Mouse (Mus musculus): Measurements from ENCODE around the gene Tmem62. TPM values are rescaled to one million over a fixed set of nuclear protein-coding genes. Genes with fewer than 3 reads are reported as not detected.
"Not testable (repeated sequence)": the region's sequence is repeated elsewhere in the genome, so short reads cannot be mapped to it uniquely, and the experiment has no call there.

Tmem62 gene
- total RNA-seq (2021) = 10 to 100 TPM; 21.8 to 27.5 TPM

DNA sequence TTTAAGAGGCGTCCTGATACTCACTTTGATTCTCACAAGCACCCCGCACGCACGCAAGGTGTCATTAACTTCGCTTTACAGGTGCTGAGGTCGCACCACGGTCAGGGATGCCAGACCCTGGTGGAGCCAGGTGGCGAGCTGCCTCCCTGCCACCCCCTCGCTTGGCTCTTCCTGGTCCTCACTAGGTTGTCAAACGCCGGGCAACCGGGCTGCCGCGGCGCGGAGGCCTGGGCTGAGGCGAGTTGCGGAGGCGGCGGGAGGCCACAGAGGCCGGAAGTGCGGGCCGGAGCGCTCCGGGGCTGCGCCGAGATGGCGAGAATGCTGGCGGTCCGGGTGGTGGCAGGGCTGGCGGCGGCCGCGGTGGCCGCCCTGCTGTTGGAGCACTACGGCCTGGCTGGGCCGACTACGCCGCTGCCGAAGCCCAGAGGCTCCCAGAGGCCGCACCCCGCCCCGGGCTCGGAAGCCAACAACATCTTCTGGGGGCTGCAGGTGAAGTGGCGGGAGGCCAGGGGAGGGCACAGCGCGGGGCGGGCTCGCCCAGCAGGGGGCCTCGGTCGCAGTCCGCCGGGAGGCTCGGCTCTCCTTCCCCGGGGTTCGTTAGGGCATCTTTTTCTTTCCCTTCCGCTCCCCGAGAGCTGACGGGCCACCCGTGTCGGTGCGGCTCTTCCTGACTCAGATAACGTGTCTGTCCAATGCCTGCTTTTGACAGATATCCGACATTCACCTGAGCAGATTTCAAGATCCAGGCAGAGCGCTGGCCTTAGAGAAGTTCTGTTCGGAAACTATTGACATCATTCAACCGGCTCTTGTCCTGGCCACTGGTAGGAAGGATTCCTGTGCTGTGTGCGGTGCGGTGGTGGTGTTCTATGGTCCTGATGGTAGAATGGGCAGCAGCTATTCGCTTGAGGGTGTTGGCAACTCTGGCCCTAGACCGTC is at the start of gene Tmem62:
Tmem62 (plus strand) TSS at position 28 of the 936 bp plus-strand sequence.
- DNase-seq (ENCODE audit: extremely low spot score in 1 of 2, low spot score in 1 of 2) = peak; percentile 50 to 60

DNA sequence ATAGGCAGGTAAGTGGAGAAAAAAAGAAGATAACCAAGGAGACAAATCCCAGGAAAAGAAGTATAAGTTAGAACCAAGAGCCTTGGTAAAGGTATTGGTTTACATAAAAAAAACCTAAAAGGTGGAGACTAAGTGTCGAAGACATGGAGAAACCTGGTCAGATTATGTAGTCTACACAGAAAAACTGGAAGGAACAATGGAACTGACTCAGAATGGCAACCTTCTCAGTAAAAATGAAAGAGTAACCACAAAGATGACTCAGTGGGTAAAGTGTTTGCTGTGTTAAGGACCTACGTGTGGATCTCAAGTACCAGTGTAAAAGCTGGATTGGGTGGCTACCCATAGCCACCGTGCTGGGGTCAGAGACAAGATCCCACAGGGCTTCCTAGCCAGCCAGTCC is 43.8 kb upstream of the Tmem62 start:
- no peak for DNase-seq (ENCODE audit: extremely low spot score in 1 of 2, low spot score in 1 of 2)

DNA sequence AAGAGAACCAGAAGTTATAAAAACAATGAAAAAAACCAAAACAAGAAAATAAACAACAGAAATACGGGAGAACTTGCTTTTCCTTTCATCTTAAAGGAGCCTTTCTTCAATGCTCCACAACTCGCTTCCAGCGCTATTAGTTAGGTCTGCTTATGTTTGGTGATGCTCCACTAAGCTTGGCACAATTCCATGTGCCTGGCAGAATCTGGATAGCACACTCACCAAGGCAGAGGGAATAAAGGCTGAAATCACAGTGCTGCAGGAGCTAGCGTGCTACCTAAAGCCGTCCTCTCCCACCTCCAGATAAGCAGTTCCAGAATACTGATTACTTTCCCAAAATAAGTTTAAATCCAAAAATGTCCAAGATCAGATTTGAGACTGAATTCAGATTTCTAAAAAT is 25.6 kb upstream of the Tmem62 start:
- no peak for DNase-seq (ENCODE audit: extremely low spot score in 1 of 2, low spot score in 1 of 2)

DNA sequence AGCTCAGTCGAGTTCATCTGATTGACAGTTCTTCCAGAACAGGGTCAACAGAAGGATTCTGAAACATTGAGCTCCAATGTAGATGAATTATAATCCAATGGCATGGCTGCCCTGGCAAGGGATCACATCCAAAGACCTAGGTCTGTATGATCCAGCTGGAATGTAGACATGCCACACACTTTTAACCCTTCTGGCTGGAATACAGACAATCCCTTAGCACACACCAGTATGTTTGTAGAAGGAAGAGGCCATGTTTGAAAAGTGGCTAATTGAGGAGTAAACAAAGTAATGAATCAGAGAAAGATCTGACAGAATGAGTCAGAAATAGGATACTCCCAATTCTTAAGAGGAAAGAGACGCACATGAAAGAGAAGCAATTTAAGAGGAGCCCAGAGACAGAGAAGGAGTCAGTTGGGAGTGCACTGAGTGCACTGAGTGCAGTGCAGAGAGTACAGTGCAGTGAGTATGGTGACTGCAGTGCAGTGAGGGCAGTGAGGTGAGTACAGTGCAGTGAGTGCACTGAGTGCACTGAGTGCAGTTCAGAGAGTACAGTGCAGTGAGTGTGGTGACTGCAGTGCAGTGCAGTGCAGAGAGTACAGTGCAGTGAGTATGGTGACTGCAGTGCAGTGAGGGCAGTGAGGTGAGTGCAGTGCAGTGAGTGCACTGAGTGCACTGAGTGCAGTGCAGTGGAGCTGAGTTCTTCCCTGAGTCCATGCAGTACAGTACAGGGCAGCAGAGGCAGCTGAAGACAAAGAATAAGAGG is 24.5 kb upstream of the Tmem62 start:
- no peak for DNase-seq (ENCODE audit: extremely low spot score in 1 of 2, low spot score in 1 of 2)

DNA sequence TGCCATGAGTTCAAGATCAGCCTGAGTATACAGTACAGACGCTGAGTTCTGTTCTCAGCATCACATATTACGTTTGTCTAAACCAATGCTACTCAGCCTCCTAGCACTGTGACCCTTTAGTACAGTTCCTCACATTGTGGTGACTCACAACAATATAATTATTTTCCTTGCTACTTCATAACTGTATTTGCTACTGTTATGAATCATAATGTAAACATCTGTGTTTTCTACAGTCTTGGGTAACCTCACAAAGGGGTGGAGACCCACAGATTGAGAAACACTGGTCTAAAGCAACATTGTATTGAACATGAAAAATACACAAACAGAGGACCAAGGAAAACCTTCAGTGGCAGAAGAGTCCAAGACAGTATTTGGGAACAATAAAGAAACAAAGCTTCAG is 17.5 kb upstream of the Tmem62 start:
- no peak for DNase-seq (ENCODE audit: extremely low spot score in 1 of 2, low spot score in 1 of 2)

DNA sequence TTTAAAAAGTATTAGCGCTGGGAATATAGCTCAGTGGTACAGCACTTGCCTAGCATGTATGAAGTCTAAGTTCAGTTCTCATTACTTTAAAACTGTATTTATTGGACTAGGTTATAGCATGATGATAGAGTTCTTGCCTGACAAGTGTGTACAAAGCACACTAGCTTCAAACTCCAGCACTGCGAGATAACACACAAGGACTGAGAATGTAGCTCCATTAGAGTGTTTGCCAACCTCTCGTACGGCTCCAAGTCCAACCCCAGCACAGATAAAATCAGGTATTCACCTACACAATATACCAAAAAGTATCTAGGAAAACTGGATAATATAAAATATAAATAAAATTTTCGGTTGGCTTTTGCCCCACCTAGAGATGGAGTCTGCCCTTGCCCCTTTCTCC is 17.0 kb upstream of the Tmem62 start:
- no peak for DNase-seq (ENCODE audit: extremely low spot score in 1 of 2, low spot score in 1 of 2)

DNA sequence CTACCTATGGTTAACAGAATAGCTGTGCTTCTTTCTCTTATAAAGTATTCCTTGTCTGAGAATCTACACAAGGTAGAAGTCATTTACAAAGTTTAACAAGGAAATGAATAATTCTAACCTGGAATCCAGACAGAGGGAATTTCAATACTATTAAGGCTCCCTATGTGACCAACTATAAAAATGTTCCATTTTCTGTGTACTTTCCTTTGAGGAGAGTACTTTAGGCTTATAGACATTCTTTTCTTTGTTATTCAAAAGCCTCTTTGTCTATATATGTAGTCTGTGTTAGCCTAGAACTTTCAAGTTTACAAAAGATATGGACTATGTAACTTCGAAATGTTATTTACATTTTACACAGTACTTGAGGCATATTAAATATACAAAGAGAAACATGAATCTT is 16.6 kb upstream of the Tmem62 start:
- DNase-seq (ENCODE audit: extremely low spot score in 1 of 2, low spot score in 1 of 2) = no peak

DNA sequence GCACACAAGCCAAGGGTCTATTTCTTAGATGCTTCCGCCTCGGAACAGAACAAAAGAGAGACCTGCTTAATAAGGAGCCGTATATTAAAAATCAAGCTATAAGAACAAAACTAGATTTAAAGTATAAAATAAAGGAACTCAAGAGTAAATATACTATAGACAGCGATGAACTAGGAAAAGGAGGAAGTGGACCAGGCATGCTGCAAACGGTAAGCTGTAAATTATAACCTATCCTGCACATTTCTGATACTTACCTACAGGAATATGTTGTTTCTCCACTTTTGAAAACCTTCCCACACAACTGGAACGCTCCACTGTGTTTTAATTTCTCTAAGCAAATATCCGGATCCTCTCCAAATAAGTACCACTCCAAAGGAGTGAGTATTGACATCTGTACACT is 13.7 kb upstream of the Tmem62 start:
- DNase-seq (ENCODE audit: extremely low spot score in 1 of 2, low spot score in 1 of 2) = no peak

DNA sequence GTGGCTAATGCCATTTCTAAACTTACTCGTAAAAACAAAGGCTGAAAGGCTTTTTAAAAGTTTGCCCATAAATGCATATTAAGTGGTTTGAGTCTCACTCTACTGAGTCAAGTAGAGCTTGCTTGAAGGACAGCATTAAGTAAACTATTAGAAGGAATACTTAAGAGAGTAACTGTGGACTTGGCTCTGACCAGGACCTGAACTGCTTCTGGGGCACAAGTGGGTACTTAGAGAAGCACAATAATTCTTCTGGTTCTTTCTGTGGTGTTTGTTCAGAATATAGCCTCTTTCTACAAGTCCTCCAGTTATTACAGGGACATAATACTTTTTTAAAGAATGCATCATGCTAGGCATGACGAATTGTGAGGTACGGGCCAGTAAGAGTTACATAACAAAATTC is 11.3 kb upstream of the Tmem62 start:
- DNase-seq (ENCODE audit: extremely low spot score in 1 of 2, low spot score in 1 of 2) = no peak

DNA sequence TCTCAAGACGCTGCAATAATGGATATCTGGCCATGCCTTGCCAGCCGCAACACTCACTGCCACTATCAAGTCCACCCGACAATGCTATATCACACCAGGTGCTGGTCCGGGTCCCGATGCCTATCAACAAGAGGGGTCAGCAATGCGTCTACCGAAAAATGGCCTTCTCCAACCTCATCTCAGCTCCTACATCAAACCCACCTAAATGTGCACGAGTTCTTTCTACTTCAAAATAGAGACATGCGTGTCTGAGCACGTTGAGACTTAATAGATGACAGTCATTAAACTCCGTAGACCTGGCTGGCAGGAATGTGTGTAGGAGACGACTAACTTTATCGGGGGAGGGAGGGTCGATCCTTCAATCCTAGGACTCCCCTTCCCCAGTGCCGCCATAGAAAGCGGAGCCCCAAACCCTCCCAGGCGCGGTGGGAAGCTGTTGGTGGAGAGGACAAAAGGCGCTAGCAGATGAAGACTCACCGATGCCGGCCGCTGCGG is 6.7 kb upstream of the Tmem62 start:
- no peak for DNase-seq (ENCODE audit: extremely low spot score in 1 of 2, low spot score in 1 of 2)

DNA sequence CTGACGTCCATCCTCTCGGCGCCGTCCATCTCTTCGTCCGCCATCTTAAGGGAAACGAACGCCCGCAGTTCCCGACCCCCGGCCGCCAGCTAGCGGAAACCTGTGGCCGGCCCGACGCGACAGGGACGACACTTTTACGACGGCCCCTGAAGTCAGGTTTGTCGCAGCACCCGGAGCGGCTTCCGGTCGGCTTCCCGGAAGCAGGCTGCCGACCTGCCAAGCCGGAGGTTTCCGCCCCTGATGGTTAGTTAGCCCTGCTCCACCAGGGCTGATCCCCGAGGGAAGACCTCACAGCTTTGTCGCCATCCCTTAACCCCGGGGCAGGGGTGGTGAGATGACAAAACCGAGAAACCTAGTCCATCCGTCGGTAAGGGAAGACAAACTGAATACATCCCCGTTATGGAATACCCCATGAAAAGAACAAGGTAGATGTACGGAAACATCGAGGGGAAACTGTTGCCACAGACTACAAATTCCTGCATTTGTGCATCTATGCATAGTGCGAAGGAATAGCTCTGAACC is 6.2 kb upstream of the Tmem62 start, which contains the start of gene Ubr1:
Ubr1 (minus strand) TSS at position 157 of the 522 bp plus-strand sequence.
- peak; percentile 67 to 68 for DNase-seq (ENCODE audit: extremely low spot score in 1 of 2, low spot score in 1 of 2)

DNA sequence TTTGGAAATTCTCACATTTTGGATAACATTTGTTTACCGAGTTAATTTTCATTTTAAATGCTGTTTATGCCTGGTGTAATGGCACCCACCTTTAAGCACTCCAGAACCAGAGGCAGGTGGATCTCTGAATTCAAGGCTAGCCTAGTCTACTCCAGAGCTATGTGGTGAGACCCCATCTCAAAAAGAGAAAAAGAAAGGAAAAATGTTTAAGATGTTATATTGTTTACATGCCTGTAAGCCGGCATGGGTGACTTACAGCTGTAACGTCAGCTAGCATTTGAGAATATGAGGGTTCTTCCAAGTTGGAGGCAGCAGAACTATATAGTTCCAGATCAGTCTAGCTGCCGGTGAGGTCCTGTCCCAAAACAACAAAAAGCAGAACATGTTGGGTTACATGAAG is 5.1 kb upstream of the Tmem62 start:
- DNase-seq (ENCODE audit: extremely low spot score in 1 of 2, low spot score in 1 of 2) = no peak

DNA sequence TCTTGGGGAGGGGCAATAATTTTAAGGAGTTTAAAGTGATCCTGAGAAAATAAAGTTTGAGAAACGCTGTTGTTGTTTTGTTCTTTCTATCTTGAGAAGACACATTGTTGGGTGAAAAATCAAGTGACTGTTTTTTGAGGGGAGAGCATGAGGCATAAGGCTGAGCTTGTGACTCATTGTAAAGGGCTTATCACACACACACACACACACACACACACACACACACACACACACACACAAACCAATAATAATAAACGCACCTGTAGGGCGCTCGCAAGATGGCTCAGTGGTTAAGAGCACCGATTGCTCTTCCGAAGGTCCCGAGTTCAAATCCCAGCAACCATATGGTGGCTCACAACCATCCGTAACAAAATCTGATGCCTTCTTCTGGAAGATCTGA is 4.6 kb upstream of the Tmem62 start:
- not testable (repeated sequence) for DNase-seq (ENCODE audit: extremely low spot score in 1 of 2, low spot score in 1 of 2)

DNA sequence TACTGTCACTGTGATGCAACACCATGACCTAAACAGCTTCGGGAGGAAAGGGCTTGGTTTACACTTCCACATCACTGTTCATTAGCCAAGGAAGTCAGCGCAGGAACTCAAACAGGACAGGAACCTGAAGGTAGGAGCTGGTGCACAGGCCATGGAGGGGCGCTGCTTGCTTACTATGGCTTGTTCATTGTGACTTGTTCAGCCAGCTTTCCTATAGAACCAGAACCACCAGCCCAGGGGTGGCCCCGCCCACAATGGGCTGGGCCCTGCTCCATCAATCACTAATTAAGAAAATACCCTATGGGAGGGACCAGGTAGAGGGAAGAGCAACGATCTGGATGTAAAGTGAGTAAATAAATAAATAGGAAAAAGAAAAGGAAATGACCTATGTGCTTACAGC is 3.9 kb upstream of the Tmem62 start:
- no peak for DNase-seq (ENCODE audit: extremely low spot score in 1 of 2, low spot score in 1 of 2)

DNA sequence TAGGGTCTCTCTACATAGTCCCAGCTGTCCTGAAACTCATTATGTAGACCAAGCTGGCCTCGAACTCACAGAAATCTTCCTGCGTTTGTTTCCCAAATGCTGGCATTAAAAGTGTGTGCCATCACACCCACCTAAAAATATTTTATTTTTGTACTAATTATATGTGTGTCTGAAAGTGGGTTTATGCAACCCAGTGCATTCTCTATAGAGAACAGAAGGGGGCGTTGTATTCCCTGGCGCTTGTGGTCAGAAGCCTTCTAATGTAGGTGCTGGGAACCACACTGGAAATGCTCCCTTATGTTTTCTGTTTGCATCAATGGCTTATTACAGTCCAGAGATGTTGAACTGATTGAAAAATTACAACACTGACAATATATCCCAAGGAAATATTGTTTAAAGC is 509 bp upstream of the Tmem62 start:
- no peak for DNase-seq (ENCODE audit: extremely low spot score in 1 of 2, low spot score in 1 of 2)

DNA sequence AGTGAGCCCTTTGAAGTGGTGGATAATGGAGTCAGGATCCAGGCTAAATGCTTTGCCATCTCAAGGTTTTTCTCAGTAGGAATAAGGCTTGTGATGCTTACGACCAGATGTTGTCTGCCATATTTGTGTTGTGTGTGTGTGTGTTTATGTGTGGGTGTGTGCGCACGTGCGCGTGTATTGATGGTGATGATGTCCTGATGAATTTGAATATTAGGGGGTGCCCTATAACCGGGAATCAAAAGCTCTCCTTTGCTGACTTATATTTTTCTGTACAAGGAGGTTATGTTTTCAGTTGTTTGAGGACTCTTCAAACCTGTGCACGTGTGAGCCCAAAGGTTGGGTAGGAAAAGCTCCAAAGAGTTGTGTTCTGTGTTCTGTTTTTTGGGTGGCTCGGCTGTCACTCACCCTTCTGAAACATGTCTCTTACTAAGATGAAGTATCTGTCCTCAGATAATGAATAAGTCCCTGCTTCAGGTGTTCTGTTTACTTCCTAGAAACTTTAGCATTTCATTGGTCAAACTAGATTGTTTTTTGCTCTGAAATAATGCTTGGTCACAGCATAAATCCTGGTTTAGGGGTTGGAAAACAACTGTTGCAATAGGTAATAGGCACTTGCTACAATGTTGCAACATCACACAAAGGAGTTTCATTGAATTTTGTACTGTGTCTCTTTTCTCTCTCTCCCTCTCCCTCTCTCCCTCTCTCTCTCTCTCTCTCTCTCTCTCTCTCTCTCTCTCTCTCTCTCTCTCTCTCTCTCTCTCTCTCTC is 1.3 kb downstream of the Tmem62 start:
- no peak for DNase-seq (ENCODE audit: extremely low spot score in 1 of 2, low spot score in 1 of 2)

DNA sequence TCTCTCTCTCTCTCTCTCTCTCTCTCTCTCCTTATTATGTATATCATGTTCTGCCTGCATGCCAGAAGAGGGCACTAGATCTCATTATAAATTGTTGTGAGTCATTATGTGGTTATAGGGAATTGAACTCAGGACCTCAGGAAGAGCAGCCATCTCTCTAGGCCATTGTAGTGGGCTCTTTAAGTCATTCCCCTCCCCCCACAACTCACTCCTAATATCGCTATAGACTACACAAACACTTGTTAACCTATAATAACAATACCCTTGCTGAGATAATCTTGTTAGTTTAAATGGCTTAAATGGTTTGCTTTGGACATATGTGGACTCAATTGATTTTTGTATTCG is 1.8 kb downstream of the Tmem62 start:
- no peak for DNase-seq (ENCODE audit: extremely low spot score in 1 of 2, low spot score in 1 of 2)

DNA sequence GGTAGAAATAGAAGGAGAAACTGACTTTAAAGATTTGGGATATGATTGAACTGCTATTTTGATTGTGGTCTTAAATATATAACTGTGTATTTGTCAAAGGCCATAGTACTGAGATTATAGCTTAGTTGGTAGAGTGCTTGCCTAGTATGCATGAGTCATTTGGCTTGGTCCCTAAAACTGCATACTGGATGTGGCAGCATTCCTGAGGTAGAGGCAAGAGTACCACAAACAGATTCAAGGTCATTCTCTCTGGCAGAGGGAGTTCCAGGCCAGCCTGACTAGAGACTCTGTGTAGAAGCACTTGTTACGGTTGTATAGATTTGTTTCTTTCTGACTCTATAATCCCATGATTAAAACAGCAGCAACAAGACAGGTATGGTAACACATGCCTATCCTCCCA is 3.0 kb downstream of the Tmem62 start:
- DNase-seq (ENCODE audit: extremely low spot score in 1 of 2, low spot score in 1 of 2) = no peak

DNA sequence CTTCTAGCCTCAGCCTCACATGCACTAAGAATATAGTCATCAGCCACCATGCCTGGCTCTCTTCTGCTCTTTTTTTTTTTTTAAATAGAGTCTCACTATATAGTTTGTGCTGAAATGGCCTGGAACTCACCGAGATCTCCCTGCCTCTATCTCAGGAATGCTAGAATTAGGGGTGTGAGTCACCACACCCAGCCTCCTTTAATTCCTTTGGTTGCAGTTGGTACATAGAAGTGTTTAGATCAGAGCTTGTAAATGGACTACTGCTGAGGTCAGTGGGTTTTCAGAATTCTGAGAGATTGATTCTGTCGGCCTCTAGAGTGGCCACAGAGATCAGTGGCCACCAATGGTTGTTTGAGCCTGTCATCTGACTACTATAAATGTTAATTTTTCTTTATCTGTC is 4.0 kb downstream of the Tmem62 start:
- DNase-seq (ENCODE audit: extremely low spot score in 1 of 2, low spot score in 1 of 2) = no peak

DNA sequence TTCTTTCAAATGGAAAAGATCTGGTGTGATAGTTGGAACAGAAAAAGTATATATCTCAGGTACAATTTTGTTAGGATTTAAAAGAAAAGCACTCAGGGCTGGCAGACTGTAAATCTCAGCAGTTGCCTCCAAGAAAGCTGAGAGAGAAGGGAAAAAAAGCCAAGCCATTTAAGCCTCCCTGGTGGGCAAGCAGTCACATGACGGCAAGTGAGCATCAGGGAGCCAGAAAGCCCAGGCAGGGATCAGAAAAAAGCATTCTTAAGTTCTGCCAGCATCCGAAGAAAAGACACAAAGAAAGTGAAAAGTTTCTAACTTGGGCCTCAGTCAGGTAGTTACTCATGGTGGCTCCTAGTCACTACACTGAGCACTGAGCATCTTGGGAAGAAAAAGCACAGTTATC is 6.8 kb downstream of the Tmem62 start:
- no peak for DNase-seq (ENCODE audit: extremely low spot score in 1 of 2, low spot score in 1 of 2)

DNA sequence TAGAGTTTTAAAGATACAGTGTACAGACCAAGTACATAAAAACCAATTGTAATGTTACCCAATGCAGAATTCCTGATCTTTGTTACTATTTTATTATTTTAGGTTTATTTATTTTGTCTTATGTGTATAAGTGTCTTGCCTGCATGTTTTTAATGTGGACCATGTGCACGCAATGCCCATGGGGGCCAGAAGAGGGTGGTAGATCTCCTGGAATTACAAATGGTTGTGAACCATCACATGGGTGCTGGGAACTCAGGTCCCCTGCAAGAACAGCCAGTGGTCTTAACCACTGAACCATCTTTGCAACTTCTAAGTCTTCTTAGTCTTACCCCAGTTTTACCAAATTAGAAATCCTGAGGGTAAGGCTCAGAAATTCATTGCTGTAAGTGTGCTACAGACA is 8.4 kb downstream of the Tmem62 start:
- DNase-seq (ENCODE audit: extremely low spot score in 1 of 2, low spot score in 1 of 2) = no peak
